Mouse (Mus musculus): ENCODE results near the gene Fgfbp3. TPM values are rescaled to one million over a fixed set of nuclear protein-coding genes. Genes with fewer than 3 reads are reported as not detected.

The Fgfbp3 gene
- under 1 TPM; 0.20 to 0.62 TPM for total RNA-seq (2023)

GRCm38 (mm10) chr19:36919466-36919865, at the start of gene Fgfbp3:
Gene Fgfbp3 (minus strand): TSS chr19:36919615.

GRCm38 (mm10) chr19:36925671-36926552, 6.5 kb upstream of the Fgfbp3 start, which contains the start of gene Btaf1:
Gene Btaf1 (plus strand): TSS chr19:36926079.

Other genes starting within 250 kb of the Fgfbp3 start
- gene Ppp1r3c, start 183.0 kb downstream of the Fgfbp3 start, total RNA-seq (2023) = not detected
- 10 to 100 TPM; 70.6 to 78.0 TPM for gene Tnks2, start 85.4 kb downstream of the Fgfbp3 start, total RNA-seq (2023)
- 10 to 100 TPM; 25.0 to 26.8 TPM for gene Btaf1, start 6.5 kb upstream of the Fgfbp3 start, total RNA-seq (2023)